Mouse (Mus musculus): Measurements from ENCODE around the gene Rsph14.

- no peak for TF ChIP-seq CTCF (conservative IDR thresholded peaks at IDR 0.05; ENCODE audit: insufficient read depth, insufficient read length, low read depth, low read length)
- no peak for TF ChIP-seq POLR2A (IDR thresholded peaks at IDR 0.05; ENCODE audit: low read depth, low read length)
Observed at GRCm38 (mm10) chr10:75062621-75063020, 30.2 kb upstream of the Rsph14 start.
